Mouse (Mus musculus): ENCODE measurements around the gene Tars2.
"Not testable (repeated sequence)": the region's sequence is repeated elsewhere in the genome, so short reads cannot be mapped to it uniquely, and the experiment has no call there.

Tars2 gene

DNA sequence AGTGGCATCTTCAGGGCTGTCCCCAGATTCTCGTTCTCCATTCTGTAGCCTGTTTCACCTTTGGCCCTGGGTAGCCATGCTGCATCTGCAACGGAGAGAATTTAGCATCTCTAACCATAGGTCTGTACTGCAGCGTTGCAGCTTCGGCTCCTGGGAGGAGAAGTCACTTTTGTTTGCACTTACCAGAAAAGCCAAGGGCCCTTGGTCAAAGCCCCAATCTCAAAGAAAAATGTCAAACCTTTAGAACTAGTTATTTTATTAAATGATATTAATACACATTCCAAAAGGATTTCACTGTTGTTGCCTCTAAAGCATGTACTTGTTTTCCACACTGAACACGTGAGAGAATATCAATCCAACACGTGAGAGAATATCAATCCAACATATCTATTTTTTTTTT lies at the start of gene Tars2:
TSS of gene Tars2 (minus strand) at position 101 of the 400 bp plus-strand sequence.
- DNase-seq (ENCODE audit: low spot score): no peak

DNA sequence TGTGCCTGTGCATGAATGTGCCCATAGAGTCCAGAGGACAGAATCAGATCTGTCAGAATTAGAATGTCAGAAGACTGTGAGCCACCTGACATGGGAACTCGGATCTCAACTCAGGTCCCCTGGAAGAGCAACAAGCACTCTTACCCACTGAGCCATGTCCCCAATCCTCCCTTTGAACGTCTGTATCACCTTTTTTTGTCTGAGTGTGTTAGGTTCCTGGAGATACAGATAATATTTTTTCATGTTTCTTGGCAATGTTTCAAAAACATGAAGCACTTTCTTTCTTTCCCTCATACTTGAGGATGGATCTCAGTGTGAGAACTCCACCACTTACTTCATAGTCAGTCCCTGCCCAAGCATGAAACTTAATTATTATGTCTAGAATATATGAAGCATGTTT lies 48.4 kb upstream of the Tars2 start:
- DNase-seq (ENCODE audit: low spot score): no peak

DNA sequence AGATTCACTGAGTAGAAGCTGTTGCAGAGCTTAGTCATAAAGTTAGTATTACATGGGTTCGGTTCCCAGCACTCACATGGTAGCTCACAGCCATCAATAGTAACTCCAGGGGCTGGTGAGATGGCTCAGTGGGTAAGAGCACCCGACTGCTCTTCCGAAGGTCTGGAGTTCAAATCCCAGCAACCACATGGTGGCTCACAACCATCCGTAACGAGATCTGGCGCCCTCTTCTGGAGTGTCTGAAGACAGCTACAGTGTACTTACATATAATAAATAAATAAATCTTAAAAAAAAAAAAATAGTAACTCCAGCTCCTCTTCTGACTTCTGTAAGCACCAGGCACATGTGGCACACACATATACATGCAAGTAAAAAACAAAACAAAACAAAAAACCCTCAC lies 47.6 kb upstream of the Tars2 start:
- DNase-seq (ENCODE audit: low spot score): not testable (repeated sequence)

DNA sequence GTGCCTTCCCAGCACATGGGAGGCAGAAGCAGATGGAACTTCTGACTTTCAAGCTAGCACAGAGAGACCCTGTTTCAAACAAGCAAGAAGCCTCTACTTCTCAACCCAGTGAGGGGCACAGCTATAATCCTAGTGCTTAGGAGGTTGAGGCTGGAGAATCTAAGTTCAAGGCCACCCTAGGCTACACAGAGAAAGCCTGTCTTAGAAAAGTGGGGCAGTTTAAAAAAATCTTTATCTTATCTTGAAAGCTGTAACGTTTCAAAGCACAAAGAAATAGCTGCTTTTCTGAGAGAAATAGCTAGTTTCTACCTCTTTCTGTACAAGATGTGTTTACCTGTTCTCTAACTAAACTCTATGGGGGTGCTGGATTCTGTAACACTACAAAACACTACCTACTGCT lies 46.7 kb upstream of the Tars2 start:
- no peak for DNase-seq (ENCODE audit: low spot score)

DNA sequence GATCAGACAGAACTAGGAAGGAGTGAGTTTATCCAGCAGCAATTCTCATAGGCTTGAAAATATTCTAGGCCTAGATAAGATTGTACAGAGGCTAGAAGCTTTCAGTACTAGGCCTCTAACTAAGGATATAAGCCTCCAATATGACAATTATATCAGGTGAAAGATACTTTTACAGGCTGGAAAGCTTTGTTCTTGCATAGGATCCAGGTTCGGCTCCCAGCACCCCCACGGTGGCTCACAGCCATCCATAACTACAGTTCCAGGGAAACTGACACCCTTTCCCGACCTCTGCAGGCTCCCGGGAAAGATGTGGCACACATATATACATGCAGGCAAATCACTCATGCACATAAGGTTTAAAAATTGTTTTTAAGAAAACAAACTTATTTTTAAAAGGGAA lies 43.8 kb upstream of the Tars2 start:
- DNase-seq (ENCODE audit: low spot score): no peak

DNA sequence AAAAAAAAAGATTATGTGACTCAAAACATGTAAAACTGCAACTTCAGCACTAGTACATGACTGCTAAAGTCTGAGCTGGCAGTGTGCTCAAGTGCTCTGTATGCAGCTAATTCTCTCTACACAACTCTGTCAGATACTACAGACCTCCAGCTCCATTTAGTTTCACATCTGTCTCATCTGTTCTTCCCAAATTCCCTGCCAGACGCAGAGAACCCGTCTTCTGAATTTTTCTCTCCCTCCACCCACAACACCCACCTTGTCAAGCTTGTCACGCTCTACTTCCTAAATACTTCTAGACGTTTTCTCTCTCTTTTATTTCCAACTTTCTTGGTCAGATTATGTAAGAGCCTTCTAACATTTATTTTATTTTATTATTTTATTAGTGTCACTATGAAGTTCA lies 38.8 kb upstream of the Tars2 start:
- DNase-seq (ENCODE audit: low spot score): no peak

DNA sequence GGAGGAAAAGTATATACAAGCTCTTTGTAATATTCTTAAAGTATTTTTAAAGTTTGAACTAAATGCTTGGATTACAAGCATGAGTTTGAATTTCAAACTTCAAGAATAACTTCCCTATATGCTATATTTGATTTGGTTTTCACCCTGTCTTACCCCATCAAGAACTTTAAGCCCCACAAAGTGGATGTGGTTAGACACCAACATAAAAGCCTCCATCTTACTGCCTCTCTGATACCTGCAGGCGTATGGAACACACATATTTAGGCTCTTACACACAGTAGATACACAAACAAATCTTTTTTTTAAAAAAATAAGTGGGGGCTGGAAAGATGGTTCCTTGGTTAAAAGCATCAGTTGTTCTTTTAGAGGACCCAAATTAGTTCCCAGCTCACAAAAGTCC lies 34.3 kb upstream of the Tars2 start:
- no peak for DNase-seq (ENCODE audit: low spot score)

DNA sequence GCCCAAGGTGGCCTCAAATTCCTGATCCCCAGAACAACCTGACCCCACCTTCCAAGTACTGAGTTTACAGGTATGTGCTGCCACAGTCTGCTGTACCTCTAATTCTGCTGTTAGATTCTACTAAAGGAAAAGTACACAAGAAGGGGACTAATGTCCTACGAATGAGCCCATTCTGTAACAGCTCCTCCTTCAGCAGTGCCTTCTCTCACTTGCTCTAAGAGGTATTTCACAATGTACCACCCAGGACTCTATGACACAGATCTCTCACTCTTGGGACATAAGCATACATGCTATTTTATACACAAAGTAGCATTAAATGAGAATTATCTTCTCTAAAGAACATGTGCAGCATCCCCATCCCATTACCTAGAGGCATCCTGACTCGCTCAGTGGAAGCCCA lies 33.7 kb upstream of the Tars2 start:
- no peak for DNase-seq (ENCODE audit: low spot score)

DNA sequence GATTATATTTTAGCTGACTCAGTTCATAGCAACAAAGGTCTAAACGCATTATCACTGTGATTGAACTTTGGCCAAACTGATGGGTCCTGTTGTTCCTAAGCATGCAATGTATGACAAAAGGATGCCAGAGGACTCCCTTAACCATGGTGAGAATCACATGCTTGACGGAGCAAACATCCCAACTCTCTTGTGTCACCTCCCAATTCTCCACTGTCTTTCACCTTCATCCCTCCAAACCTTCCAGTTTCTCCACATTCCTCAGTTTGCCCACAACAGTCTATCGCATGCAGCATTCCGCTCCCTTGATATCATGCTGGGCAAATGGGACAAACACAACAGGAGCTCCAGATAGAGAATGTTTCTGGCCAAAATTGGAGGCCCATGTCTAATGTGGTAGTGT lies 25.5 kb upstream of the Tars2 start:
- DNase-seq (ENCODE audit: low spot score): no peak

DNA sequence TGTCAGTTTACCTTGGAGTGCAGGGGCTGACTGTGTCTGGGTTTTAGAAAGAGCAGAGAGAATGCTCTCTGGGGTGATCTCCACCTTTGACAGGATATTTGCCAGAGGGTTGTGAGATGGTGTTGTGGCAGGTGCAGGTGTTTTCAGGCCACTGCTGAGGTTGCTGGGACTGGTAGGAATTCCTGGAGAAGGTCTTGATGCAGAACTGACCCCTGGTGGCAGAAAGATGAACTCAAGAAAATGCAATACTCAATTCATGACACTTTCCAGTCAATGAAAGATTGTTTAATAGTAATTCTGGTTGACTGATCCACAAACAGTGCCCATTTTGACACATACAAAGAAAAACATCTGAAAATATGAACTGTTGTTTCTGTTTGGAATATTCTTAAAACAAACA lies 12.0 kb upstream of the Tars2 start:
- no peak for DNase-seq (ENCODE audit: low spot score)

DNA sequence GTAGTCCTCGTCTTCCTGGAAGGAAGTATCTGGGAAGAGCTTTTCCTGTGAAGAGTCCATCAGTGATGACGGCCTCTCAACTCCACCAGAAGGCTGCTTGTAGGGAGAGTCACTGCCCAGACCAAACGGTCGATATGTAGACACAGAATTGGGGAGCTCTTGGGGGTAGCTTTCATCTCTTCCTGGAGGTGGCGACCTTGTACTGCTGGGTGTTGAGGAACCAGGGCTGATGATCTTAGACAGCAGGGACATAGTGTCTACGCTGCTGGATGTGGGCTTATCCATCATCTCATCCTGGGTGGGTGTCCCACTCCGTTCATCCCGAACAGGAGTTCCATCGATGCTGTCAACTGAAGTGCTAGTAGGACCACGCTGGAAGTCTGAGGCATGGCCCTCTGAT lies 5.5 kb upstream of the Tars2 start:
- no peak for DNase-seq (ENCODE audit: low spot score)

DNA sequence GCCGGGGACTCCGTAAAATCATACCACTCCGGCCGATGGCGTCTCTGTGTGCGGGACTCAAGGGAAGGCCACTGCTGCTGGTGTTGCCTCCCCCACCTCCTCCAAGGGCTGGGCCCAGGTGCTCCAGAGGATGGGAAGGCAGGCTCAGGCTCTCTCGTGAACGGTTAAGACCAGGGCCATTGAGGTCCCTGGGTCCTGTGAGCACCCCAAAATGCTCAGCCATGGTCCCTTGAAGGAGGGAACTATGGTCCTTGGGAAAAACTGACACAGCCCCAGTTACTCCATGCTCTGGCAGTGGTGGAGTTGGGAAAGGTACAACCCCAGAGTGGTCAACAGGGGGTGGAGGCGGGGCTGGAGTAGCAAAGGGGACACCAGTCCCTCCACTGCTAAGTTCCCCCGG lies 3.8 kb upstream of the Tars2 start:
- DNase-seq (ENCODE audit: low spot score): no peak

DNA sequence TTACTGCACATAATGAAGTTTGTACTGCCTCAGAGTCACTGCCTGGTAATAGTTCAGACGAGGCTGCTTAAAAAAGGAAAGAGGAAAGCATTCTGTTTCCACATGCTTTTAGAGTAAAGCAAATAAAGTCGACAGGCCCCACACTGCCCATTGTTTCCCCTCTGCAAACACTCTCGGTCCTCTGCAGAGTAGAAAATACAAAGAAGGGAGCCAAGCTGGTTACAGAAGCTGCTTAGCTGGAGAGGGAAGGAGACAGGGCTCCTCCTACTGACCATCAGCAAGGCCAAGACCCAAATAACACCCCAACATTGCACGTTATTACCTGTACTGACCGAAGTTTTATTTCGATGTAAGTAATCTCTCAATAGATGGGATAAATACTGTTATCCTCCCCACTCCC lies 3.0 kb upstream of the Tars2 start:
- no peak for DNase-seq (ENCODE audit: low spot score)

DNA sequence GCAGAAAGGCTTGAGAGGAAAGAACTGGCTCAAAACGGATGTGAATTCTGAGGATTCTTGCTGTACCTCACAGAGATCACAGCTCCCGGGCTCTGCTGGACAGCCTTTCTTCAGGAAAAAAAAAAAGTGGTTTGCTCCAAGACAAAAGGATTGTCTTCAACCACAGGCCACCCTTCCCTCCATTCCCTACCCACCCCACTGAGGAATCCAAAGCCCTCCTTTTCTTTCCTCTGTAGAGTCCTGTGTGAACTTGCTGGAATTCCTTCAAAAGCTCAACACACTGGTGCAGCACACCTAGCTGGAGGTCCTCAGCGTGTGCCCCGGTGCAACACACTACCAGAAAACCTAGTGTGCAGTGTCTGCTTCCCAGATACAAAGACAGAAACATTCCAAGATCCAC lies 1.8 kb upstream of the Tars2 start:
- no peak for DNase-seq (ENCODE audit: low spot score)

DNA sequence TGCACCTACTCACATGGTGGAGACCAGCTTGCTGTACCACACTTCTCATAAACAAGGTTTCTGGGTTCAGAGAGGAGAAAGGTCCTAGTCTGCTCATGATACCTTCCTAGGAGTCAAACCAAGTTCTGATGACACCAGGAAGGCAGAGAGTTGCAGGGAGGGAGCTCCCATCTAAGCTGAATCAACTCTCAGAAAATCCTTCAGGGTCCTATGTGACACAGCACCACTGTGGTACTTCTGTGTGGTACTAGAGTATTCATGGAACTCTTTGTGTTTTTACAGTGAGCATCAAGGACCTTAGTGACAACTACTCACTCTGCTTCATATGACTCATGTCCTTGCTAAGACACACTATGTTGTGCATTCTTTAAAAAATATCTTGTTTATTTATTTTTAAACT lies 650 bp upstream of the Tars2 start:
- no peak for DNase-seq (ENCODE audit: low spot score)

DNA sequence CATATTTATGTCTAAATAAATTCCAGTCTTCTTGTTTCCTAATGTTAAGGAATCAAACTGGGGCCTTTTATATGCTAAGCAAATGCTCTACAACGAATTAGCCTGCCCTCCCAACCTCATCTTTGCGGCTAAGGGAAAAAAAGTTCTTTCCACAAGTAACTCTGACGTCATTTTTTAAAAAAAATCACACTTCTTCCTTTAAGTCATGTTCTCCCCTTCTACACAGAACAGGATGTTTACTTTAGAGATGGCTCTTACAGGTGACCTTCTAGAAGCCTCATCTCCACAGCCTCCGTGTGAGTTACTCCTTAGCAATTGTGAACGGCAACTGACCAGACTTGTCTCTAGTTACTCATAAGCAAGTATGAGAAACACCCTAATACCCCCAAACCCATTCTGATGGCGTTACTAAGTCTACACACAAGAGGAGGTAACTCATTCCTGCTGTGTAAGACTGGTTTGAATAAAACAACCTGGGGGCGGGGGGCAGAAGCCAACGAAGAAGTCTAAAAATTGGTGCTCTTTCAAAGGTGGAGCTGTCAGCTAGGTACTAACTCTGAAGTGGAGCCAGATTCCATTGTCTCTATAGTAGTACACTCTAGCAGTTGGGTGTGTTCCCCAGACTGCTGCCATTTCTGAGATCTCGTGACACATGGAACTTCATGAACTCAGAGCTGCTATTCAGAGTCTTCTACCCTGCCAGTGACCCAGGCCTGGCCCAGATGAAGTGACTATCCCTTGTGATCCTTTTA lies 1.4 kb downstream of the Tars2 start:
- no peak for DNase-seq (ENCODE audit: low spot score)

DNA sequence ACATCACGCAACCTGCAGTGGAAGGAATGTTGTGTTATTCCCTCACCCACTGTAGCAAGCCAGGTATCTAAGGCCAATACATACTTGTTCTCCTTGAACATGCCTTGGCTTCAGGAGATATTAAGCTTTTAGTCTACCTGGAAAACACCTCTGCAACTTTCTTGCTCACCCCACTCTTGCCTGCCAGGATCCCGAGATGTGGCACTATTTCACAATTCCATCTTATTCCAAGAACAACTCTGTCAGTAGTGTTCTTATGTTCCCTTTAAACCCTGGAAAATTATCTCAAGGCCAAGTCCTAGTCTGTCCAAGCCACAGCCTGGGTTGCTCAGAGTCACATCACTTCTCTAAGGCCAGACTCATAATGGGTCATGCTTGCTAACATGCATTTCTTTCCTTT lies 3.2 kb downstream of the Tars2 start:
- no peak for DNase-seq (ENCODE audit: low spot score)

DNA sequence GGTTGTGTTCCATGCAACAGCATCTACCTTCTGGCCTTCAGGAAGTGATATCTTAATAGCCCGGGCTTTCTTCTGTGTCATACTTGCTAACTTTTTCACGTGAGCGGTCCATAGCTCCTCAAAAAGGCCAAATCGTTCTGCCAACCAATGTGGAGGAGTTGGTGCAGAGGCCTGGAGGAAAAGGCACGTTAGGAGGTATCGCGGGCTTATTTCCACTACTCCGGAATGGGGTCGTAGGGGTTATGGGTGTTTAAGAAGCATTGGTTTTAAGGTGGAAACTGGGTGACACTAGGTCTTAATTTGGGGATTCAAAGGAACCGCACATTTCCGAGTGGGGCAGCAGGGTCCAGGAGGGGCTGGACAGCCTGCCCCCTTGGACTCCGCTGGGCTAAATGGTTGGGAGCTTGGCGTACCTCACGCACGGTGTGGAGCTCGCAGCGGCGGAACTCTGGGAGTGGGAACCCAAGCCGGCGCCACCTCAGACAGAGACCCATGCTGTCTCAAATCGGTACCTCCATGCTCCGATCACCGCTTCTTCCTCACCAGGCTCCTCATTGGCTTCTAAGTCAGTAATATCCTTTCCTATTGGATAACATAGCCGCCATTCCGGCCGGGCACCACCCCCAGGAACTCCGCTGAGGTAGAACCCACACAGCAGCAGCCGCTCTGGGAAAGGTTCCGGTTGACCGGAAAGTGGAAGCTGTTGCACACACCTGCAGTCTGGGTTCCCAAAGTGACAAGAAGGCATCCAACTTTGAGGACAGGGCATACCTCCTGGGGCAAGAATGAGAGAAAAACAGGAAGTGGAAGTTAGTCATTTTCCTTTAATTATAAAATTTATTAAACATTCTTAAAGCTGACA lies 5.4 kb downstream of the Tars2 start:
- DNase-seq (ENCODE audit: low spot score): peak; percentile 93

DNA sequence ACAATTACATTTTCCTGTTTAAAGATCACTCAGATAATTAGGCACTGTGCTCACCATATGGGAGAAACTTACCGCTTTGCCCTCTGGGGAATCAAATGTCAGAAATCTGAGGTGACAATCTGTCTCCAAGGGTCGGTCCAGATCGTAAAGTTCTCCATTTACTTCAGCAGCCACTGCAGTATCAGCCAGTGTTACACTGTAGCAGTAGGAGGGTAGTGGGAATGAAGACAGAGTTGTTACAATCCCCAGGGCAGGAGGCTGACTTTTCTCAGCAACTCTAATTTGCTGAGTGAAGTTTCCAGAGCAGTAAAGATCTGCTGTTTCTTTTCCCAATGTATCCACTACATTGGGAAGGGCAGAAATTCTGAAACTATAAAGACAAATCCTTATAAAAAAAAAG lies 7.1 kb downstream of the Tars2 start:
- no peak for DNase-seq (ENCODE audit: low spot score)

DNA sequence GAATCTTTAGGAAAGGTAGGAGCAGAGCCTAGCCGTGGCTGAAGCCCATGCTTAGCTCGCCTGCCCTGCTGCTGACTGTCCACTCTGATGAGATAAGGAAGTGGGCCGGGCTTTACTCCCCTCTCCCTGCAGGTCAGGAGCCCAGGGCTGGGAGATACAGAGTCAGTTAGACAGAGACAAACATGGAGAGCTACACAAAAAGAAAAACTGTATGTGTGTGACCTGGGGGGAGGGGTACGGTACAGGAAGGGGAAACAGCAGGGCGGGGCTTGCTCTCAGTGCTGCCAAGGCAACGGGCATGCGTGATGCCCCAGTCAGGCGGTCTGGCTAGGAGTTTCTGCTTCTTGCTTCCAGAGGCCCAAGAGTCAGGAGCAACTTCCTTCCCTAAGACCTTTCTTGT lies 19.6 kb downstream of the Tars2 start:
- DNase-seq (ENCODE audit: low spot score): peak; percentile 71

DNA sequence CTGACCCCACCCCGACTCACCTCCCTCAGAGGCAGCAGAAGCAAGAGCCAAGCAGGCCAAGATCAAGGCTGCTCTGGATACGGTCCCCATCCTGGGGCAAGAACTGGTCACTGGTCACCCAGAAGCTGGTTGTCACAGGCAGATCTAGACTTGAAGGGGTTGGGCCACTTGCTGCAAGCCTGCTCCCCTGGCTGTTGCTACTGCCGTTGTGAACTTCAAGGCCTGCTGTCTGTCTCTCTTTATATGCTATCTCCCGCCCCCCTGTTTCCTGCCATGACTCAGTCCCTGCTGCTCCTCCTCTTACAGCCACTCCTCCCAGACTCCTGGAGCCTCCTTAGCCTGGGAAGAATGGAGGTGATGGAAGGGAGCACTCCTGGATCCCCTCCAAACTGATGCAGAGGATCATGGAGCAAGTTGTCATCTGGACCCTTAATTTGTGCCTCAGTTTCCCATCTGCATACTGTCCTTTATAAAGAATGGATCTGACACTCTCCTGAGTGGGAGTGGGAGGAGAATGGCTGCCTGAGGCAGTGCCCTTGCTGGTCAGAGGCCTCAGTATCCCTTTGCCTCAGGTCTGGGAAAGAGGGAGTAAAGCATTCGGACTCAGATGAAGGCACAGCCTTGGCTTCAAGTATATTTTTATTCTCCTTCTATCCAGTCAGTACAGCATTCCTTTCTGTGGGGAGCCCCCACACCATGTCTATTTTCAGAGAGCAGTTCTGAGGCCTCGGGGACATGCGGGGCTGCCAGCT lies 20.5 kb downstream of the Tars2 start, which contains the start of gene Ecm1:
TSS of gene Ecm1 (minus strand) at position 217 of the 752 bp plus-strand sequence.
- peak; percentile 52 for DNase-seq (ENCODE audit: low spot score)

DNA sequence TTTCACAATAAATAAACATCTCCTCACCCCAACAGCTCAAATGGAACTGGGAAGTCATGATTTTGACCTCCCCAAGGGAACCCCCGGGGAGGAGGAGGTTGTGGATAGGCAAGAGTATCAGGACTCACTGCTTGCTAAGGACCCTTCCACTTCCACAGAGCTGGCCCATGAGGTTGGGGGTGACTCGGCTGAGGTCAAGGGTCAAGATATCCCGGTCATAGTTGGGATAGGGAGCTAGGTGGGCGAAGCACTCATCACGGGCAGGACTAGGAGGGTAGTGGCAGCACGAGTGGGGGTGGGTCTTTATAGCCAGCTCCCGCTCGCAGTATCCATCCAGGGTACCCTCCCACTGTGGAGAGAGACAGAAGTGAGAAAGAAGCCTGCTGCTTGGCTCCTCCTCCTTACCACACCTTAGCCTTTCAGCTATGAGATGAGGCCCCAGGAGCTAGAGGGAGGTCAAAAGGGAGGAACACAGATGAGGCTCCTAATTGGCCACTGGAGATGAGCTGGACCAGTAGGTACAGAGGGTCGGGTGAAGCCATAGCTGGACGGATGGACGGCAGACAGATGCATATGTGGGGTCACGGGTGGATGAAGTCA lies 24.8 kb downstream of the Tars2 start:
- no peak for DNase-seq (ENCODE audit: low spot score)

All from yolk sac, embryonic 10.5 days (tissue).